Mouse (Mus musculus) G1E-ER4 (cell line): Measurements from ENCODE around the gene Stk24. TPM values are rescaled to one million over a fixed set of nuclear protein-coding genes. Genes with fewer than 3 reads are reported as not detected.

Source experiments
- GATA1 ChIP-seq: IDR thresholded peaks from one replicate; pipeline ENCODE4 v1.8.0; 2012; ENCODE audit warnings: low read length, inconsistent platforms
- polyA plus RNA-seq: library from polyadenylated mRNA; stranded (reverse); fragments of >175 nt; gene quantifications from 2 replicates; pipeline ENCODE4 v1.2.3, GENCODE M21; 2012

The Stk24 gene
- polyA plus RNA-seq, 1 experiment, result 105 TPM

GRCm38 (mm10) chr14:121339951-121340401 lies 39.8 kb downstream of the Stk24 start:
- no peak for TF ChIP-seq GATA1

- no peak for TF ChIP-seq GATA1
Observed at GRCm38 (mm10) chr14:121338819-121339573, 40.8 kb downstream of the Stk24 start.

GRCm38 (mm10) chr14:121330090-121330408 lies 49.8 kb downstream of the Stk24 start:
- no peak for TF ChIP-seq GATA1

DNA sequence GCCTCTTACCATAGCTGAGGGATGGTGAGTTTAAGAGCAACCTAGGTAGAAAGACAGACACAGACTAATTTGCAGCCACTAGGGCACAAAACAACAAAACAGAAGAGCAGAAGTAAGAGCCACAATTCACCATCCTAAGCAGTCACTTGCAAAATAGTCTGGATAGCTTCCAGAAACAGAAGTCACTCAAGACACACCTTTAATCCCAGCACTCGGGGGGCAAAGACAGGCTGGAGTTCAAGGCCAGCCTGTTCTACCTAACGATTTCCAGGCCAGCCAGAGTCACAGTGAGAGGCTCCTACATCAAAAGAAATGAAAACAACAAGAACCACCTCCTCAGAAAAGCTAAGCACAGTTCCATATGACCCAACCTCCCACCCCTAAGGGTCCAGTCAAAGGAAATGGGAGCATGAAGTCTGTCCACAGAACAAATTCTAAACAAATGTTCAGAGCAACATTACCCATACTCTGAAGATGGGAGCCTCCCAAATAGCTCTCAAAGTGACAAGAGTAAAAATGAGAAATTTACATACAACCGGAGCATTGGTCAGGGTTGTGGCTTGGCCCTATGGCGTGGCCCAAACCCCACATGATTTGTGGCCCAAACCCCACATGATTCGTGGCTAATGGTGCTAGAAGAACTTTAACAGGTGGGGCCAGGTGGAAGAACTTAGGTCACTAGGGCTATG lies 50.3 kb downstream of the Stk24 start:
- no peak for TF ChIP-seq GATA1

- TF ChIP-seq GATA1, result no peak
Observed at GRCm38 (mm10) chr14:121328878-121329277, 50.9 kb downstream of the Stk24 start.

- no peak for TF ChIP-seq GATA1
Observed at GRCm38 (mm10) chr14:121326432-121326831, 53.4 kb downstream of the Stk24 start.

DNA sequence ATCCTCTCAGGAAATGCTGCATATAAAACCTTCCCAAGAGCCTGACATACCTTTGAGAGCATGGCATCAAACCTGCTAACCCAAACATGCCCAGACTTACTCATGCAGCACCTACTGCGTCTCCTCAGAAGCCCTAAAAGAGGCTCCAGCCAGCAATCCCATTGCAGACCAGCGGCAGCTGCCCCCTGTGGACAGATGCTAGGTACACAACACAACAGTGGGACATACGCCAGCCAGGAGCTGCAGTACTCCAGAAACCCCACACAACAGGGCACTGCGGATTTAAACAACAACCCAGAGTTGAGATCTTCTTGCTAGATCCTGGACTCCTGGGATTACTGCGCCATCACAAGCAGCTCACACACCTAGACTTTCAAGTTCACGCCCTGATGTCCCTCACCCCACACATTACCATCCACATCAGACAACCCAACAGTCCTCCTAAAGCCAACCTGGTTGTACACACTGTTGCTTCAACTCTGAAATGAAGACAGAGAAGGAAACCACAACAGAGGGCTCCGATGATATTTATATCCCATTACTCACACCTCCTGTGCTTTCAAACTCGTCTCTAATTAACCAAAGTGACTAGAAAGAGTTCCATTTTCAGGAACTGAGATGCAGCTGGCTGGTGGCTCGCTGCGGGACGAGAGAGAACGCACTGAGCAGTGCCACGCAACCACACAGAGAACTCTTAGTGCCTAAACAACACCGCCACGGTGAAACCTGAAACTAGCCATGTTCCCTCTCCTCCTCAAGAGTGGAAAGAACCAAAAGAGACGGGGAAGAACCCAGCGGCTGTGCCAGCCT lies 55.1 kb downstream of the Stk24 start:
- no peak for TF ChIP-seq GATA1

- TF ChIP-seq GATA1, result no peak
Observed at GRCm38 (mm10) chr14:121322641-121323040, 57.2 kb downstream of the Stk24 start.

DNA sequence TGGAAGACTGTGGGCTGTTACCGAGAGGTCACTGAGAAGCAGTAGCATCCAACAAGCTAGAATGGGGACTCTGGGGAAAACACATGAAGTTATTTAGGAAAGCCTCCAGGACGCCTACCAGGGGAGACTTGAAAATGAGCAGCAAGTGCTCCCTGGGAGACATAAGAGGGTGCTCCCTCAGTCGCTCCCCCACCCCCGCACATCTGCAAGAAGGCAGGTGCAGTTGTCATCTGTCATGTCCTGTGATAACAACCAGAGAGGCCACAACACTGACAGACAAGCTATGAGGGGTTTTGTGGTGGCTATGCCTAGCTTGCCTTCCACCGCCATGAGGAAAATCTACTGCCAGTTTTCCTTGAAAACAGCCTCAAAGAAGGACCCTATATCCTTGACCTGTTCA lies 57.7 kb downstream of the Stk24 start:
- TF ChIP-seq GATA1, result no peak

DNA sequence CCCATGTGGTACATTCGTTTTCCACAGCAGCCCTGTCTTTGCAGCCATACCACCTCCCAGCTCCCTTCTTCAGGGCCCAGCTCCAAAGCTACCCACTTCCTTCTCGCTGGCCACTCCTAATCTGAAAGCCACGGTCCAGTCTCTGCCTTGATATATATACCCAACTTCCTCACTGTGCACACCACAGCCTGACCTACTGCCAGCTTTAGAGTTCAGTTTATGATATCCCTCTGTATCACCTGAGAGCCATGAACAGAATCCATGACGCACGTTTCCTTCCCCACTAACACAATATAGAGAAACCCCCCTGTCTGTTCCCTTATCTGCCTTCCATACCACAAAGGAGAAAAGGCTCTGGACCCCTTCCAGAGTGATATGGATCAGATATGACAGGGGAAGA lies 61.4 kb downstream of the Stk24 start:
- TF ChIP-seq GATA1, result no peak

DNA sequence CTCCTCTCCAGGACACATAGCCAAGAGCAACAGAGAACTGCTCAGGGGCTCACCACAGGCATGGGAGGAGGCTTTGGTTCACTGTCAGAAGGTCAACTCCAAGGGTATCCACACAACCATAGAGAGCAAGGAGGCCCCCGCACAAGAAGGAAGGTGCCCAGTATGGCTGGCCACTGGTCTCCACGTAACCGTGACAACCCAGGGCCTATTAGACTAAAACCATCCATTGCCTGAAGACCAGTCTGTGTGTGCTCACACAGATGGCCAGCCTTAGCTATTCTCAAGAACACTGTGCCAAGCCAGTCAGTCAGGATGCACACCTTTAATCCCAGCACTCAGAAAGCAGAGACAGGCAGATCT lies 62.5 kb downstream of the Stk24 start:
- no peak for TF ChIP-seq GATA1

DNA sequence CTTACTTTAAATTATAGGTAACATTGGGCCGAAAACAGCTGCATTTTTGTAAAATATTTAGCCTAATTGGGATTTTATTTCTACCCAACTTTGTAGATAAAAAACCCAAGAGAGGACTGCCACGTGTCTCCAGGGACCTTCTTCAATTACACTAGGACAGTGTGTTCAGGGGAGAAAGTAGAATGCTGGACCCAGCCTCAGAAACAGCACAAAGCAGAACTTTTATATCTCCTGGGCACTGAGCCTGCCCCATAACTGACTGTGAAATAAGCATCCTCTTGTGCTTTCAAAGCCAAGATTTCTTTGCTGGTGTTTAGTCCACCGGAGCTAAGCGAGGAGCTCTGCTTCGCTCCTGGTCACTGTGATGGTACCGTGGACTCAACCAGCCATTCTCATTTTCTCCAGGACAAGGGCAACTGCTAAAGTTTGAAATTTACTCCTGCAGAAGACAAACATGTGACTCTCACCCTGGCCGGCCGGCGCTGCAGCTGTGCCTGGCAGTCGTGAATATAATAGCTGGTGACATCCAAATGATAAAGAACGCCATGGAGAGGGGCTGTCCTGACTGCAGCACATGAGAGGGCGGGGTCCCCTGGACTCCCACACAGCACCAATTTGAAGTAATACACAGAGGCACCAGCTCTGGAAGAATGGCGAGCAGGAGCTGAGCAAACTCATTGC lies 63.0 kb downstream of the Stk24 start:
- no peak for TF ChIP-seq GATA1

GRCm38 (mm10) chr14:121316136-121316535 lies 63.7 kb downstream of the Stk24 start:
- TF ChIP-seq GATA1, result no peak

GRCm38 (mm10) chr14:121314934-121315333 lies 64.9 kb downstream of the Stk24 start:
- no peak for TF ChIP-seq GATA1

DNA sequence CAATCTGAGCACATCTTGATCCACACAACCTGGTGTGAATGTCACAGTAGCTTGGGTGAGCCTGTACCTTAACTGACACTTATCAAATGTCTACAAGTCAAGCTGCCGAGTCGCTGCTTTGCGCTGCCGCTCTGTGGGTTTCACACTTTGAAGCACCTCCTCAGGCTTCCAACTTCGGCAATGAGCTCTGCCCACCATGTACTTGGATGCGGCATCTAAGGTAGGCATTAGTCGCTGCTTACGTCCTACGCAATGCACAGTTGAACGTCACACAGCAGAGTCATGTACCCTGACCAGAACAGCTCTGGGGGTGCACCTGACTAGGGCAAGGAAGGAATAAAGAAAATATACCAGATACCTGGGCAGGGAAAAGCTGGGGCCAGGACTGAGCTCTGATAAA lies 66.5 kb downstream of the Stk24 start:
- TF ChIP-seq GATA1, result no peak

- TF ChIP-seq GATA1, result no peak
Observed at GRCm38 (mm10) chr14:121311083-121311482, 68.7 kb downstream of the Stk24 start.
